Mouse (Mus musculus): ENCODE results near the gene Gpr85.

The Gpr85 gene

DNA sequence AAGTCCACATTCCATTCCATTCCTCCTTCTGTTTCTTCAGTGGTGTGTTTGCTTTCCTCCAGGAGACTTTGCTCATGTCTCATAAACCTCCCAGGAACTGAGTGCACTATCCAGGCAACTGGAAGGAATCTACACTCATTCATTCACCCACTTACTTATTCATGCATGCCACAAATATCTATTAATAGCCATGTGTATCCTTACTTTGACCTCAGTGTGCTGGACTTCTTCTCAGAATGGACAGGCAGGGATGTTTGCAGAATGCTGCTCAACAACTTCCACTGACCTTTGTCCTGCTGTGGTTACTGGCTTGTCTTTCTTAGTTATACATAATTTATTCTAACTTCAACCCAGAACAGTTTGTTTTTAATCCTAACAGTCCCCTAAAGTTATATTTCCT is 23.1 kb downstream of the Gpr85 start:
- DNase-seq (ENCODE audit: low read depth, low spot score): no peak

DNA sequence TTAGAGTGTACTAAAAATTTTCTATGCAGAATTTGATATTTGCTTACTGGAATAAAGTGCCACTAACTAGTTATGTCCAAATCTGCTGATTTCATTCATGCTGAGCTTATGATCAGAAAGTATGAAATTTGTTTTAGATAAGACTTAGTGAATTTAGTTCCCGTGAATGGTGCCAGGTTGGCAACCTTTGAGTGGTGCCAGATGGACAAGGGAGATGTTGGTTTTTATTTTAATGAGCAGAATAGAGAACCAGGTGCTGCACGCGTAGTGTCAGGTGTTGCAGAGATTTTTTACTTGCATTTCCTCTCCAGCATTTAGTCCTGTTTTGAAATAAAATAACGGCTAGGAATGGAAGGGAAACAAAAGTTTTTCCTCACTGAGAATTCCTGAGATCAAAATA is 27.6 kb downstream of the Gpr85 start:
- no peak for DNase-seq (ENCODE audit: low read depth, low spot score)

DNA sequence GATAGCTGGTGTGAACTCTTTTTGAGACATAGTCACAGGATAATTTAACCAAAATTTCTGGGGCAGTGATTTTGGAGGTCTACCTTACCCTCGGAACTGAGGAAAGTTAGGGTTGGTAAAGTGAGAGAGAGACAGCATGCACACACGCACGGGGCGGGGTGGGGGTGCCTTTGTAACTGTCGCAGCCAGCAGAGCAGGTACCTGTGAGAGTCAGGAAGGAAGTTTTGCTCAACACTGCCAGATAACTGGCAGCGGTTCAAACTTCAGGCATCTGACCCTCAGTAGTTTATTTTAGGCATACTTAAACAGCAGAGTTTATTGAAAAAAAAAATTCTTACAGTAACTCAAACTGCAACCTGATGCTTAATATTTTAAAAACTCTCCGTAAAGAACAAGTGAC is 39.7 kb downstream of the Gpr85 start:
- no peak for DNase-seq (ENCODE audit: low read depth, low spot score)

DNA sequence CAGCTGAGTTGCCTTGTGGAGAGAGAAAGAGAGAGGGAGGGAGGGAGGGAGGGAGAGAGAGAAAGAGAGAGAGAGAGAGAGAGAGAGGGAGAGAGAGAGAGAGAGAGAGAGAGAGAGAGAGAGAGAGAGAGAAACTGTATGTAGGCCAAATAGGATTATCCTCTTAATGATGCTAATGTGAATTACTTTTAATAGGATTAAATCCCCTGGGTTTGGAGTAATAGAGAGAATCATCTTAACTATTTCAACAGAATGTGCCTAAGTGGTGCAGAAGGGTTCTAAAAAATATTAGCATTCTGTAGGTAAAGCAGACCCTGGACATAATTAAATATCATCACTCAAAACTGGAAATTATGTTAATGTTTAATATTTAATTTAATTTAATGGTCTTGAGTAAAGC is 42.4 kb downstream of the Gpr85 start:
- DNase-seq (ENCODE audit: low read depth, low spot score): no peak

Data from ES-CJ7 (cell line).